Comparison of ENCODE assay signal across 9 mouse cellular contexts in the genomic region with DNA sequence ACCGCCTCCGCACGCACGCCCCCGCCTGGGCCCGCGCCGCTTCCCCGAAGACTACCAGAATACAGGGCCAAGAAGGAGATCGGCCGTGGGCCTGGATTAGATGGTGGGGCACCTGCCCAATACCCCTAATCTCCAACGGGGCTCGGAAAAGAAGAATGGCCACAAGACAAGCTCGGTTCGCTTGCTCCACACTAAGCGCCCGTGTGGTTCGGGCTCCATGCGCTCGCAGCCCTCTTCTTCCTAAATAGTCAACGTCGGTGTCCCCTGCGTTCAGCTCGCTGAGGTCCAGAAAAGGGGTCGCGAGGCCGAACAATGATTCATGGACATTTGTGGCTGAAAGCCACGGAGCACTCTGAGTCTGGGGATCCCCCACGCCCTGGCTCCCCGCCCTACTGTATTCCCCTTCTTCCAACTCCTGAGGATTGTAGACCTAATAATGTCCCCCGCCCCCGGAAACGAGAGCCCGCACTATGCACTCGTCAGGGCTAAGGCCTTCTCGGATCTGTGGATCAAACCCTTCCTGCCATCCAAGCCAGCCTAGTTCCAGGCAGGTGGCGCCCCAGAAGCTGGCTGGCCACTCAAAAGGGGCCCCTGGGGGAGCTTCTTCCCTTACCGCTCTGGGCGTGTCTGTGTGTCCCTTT. TPM values are rescaled to one million over a fixed set of nuclear protein-coding genes. Genes with fewer than 3 reads are reported as not detected.
DNase-seq lines count a peak whose midpoint lies in the region; ATAC-seq and TF ChIP-seq lines count a peak whose summit lies in the region.
"Had no signal": no experiment of that assay in that cellular context is flagged by ENCODE, and none has a peak within 500 bp of the region (broad histone marks: within the 10 kb centered on the region; RNA-seq: fewer than 3 reads in every experiment).

No protein-coding gene starts in this region.

- H3K4me3 ChIP-seq in lung, postnatal 0 days (ENCODE audit: low read depth, low read length): peak overlapping the region; percentile 48
- peak overlapping the region; percentile 76 for H3K4me3 ChIP-seq in cortical plate, adult 2 months (ENCODE audit: insufficient read depth, low read length)
- H3K4me3 ChIP-seq in heart, postnatal 0 days (ENCODE audit: low read depth, low read length): peak overlapping the region; percentile 64
- H3K4me3 ChIP-seq in midbrain, embryonic 12.5 days: peak overlapping the region; percentile 62

- peaks cover 56% of the 10 kb centered on the region for H3K27me3 ChIP-seq in lung, postnatal 0 days (replicated peaks; ENCODE audit: insufficient read depth, low read length)
- peaks cover 85% of the 10 kb centered on the region for H3K27me3 ChIP-seq in heart, postnatal 0 days (ENCODE audit: control insufficient read depth, insufficient read depth, low read length)
- H3K27me3 ChIP-seq in midbrain, embryonic 12.5 days: peaks cover 100% of the 10 kb centered on the region

- DNase-seq in lung, postnatal 0 days (ENCODE audit: low spot score): no peak
- no peak for DNase-seq in lung, postnatal 4 days
- no peak for DNase-seq in heart, postnatal 0 days (ENCODE audit: low spot score)
- DNase-seq in gastrocnemius, adult 8-10 months (ENCODE audit: low spot score in 2 of 2): no peak
- no peak for DNase-seq in thymus, postnatal 36 days

- WGBS in lung, postnatal 0 days: under 1% methylated on average over 39 of the region's 39 CpGs
- WGBS in heart, postnatal 0 days: 2% methylated on average over 39 of the region's 39 CpGs
- under 1% methylated on average over 39 of the region's 39 CpGs for WGBS in midbrain, embryonic 12.5 days

- no peaks in the 10 kb centered on the region for H3K9me3 ChIP-seq in lung, postnatal 0 days (ENCODE audit: low read length)
- no peaks in the 10 kb centered on the region for H3K9me3 ChIP-seq in heart, postnatal 0 days (replicated peaks; ENCODE audit: control insufficient read depth, low read length)
- no peaks in the 10 kb centered on the region for H3K9me3 ChIP-seq in midbrain, embryonic 12.5 days

- H3K9ac ChIP-seq in lung, postnatal 0 days (replicated peaks; ENCODE audit: low read depth): no peak overlapping the region
- H3K9ac ChIP-seq in heart, postnatal 0 days (replicated peaks; ENCODE audit: low read depth, low read length): peak overlapping the region; percentile 29; the same call in 1 of the 2 replicates
- peak overlapping the region; percentile 68 for H3K9ac ChIP-seq in midbrain, embryonic 12.5 days (replicated peaks)

- H3K4me1 ChIP-seq in lung, postnatal 0 days (ENCODE audit: insufficient read depth, low read depth, low read length): peaks cover 37% of the 10 kb centered on the region
- no peaks in the 10 kb centered on the region; the same call in 1 of the 2 replicates for H3K4me1 ChIP-seq in cortical plate, adult 2 months (ENCODE audit: control insufficient read depth, insufficient read depth, low read length)
- H3K4me1 ChIP-seq in heart, postnatal 0 days (ENCODE audit: control insufficient read depth, insufficient read depth): peaks cover 29% of the 10 kb centered on the region
- H3K4me1 ChIP-seq in midbrain, embryonic 12.5 days: peaks cover 52% of the 10 kb centered on the region

- no peaks in the 10 kb centered on the region for H3K36me3 ChIP-seq in lung, postnatal 0 days (ENCODE audit: insufficient read depth, low read length)
- H3K36me3 ChIP-seq in heart, postnatal 0 days (replicated peaks; ENCODE audit: control insufficient read depth, insufficient read depth, low read length): no peaks in the 10 kb centered on the region
- no peaks in the 10 kb centered on the region for H3K36me3 ChIP-seq in midbrain, embryonic 12.5 days

- no peak overlapping the region for H3K27ac ChIP-seq in lung, postnatal 0 days (ENCODE audit: low read length)
- peak overlapping the region; percentile 45; the same call in 1 of the 2 replicates for H3K27ac ChIP-seq in cortical plate, adult 2 months (ENCODE audit: insufficient read depth, low read length)
- H3K27ac ChIP-seq in heart, postnatal 0 days (ENCODE audit: low read depth): no peak overlapping the region
- H3K27ac ChIP-seq in midbrain, embryonic 12.5 days (replicated peaks): peak overlapping the region; percentile 54

- H3K4me2 ChIP-seq in lung, postnatal 0 days (replicated peaks; ENCODE audit: low read depth, low read length): peak overlapping the region; percentile 96
- H3K4me2 ChIP-seq in heart, postnatal 0 days (ENCODE audit: low read depth, low read length): peak overlapping the region; percentile 99
- H3K4me2 ChIP-seq in midbrain, embryonic 12.5 days (replicated peaks): peak overlapping the region; percentile 97

- no peak for ATAC-seq in lung, postnatal 0 days
- no peak for ATAC-seq in heart, postnatal 0 days (ENCODE audit: insufficient read depth, low read depth)
- ATAC-seq in midbrain, embryonic 12.5 days (ENCODE audit: low FRiP score, low read depth): peak; percentile 35; the same call in 1 of the 2 replicates

- TF ChIP-seq CTCF in lung, postnatal 0 days (IDR thresholded peaks at IDR 0.05): no peak
- no peak for TF ChIP-seq CTCF in cortical plate, adult 2 months (IDR thresholded peaks at IDR 0.05; ENCODE audit: extremely low read depth, insufficient read depth, low read length)
- no peak for TF ChIP-seq CTCF in heart, postnatal 0 days (IDR thresholded peaks at IDR 0.05; ENCODE audit: low read depth)

- TF ChIP-seq POLR2A in cortical plate, adult 2 months (IDR thresholded peaks at IDR 0.05; ENCODE audit: extremely low read depth, insufficient read depth, low read length): no peak

- no peak for TF ChIP-seq EP300 in lung, postnatal 0 days (IDR thresholded peaks at IDR 0.05)
- no peak for TF ChIP-seq EP300 in heart, postnatal 0 days (IDR thresholded peaks at IDR 0.05; ENCODE audit: low read depth)

RNA-seq across cellular contexts. Expression of a gene that starts 0.5 kb away (rescaled TPM):
- polyA plus RNA-seq in lung, postnatal 0 days (2015; fragmentation: Nextera tagmentation; extraction: Ambion mirVana): 1.7 and 2.1 TPM in 2 replicates
- 118 and 134 TPM in 2 replicates for polyA plus RNA-seq in cortical plate, adult 2 months (2012; rRNA removed)
- total RNA-seq in heart, postnatal 0 days (2014; rRNA removed; ENCODE audit: low replicate concordance): 0.81 and 1.6 TPM in 2 replicates
- 0.23 TPM in 2 replicates for polyA plus RNA-seq in heart, postnatal 0 days (2015; fragmentation: Nextera tagmentation; extraction: Ambion mirVana)
- 5.9 and 6.2 TPM in 2 replicates for polyA plus RNA-seq in midbrain, embryonic 12.5 days (2016; fragmentation: Nextera tagmentation; extraction: Ambion mirVana)
- total RNA-seq in gastrocnemius, adult 8-10 months (2022): under 1 TPM in 1 of 4 experiments, not detected in 3; 0.07 TPM
- total RNA-seq: common myeloid progenitor, adult 5-6 weeks; neutrophil, adult 5-6 weeks had no signal

RNA-seq across cellular contexts. Expression of a gene that starts 54.6 kb away (rescaled TPM):
- polyA plus RNA-seq in lung, postnatal 0 days (2015; fragmentation: Nextera tagmentation; extraction: Ambion mirVana): 5.3 and 5.6 TPM in 2 replicates
- polyA plus RNA-seq in cortical plate, adult 2 months (2012; rRNA removed): 35.2 and 36.0 TPM in 2 replicates
- 33.9 and 39.8 TPM in 2 replicates for total RNA-seq in heart, postnatal 0 days (2014; rRNA removed; ENCODE audit: low replicate concordance)
- 4.8 and 4.9 TPM in 2 replicates for polyA plus RNA-seq in heart, postnatal 0 days (2015; fragmentation: Nextera tagmentation; extraction: Ambion mirVana)
- 18.3 and 19.0 TPM in 2 replicates for polyA plus RNA-seq in midbrain, embryonic 12.5 days (2016; fragmentation: Nextera tagmentation; extraction: Ambion mirVana)
- 10 to 100 TPM; 25.2 to 28.5 (median 26.6) TPM for total RNA-seq in gastrocnemius, adult 8-10 months (2022)

RNA-seq across cellular contexts. Expression of a gene that starts 56.9 kb away (rescaled TPM):
- 10.2 and 10.3 TPM in 2 replicates for polyA plus RNA-seq in lung, postnatal 0 days (2015; fragmentation: Nextera tagmentation; extraction: Ambion mirVana)
- polyA plus RNA-seq in cortical plate, adult 2 months (2012; rRNA removed): 21.1 and 24.4 TPM in 2 replicates
- 10.2 and 15.0 TPM in 2 replicates for total RNA-seq in heart, postnatal 0 days (2014; rRNA removed; ENCODE audit: low replicate concordance)
- polyA plus RNA-seq in heart, postnatal 0 days (2015; fragmentation: Nextera tagmentation; extraction: Ambion mirVana): 6.4 and 7.4 TPM in 2 replicates
- polyA plus RNA-seq in midbrain, embryonic 12.5 days (2016; fragmentation: Nextera tagmentation; extraction: Ambion mirVana): 24.9 and 25.1 TPM in 2 replicates
- 1 to 10 TPM; 3.8 to 4.9 (median 4.5) TPM for total RNA-seq in gastrocnemius, adult 8-10 months (2022)

Comparison
In these comparisons a context has a peak if more than half of its experiments do, and no peak if none do; other contexts are left out.
1. H3K27ac ChIP-seq: peak in cortical plate, adult 2 months (single experiment) and midbrain, embryonic 12.5 days (single experiment); none in lung, postnatal 0 days (single experiment) and heart, postnatal 0 days (single experiment).
2. RNA of a gene that starts 0.5 kb away (polyA plus RNA-seq): 118 to 134 TPM in cortical plate, adult 2 months; 5.9 to 6.2 TPM in midbrain, embryonic 12.5 days, 1.7 to 2.1 TPM in lung, postnatal 0 days and 0.23 TPM in heart, postnatal 0 days; every median in the first group is over 10 times any median in the second.
3. Peak in every context shown above with its lines, with median percentiles within 50 percentile points of each other: H3K4me2 ChIP-seq and H3K4me3 ChIP-seq.